ENCODE assay signal across 9 mouse cellular contexts in the genomic region with DNA sequence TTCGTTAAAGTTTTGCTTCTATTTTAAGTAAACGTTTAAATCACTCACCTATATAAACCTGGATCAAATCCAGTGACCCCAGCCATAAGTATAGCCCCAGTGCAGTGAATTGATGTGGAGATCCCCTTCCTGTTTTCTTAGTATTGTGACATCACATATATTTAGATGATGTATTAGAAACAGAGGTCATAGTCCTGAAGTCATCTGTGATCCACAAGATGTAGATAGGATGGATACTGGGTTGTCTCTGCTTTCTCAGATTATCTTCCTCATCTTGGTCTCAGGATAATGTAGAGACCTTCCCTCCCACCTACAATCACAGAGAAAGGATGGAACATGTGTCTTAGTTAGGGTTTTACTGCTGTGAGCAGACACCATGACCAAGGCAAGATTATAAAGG. TPM values are rescaled to one million over a fixed set of nuclear protein-coding genes. Genes with fewer than 3 reads are reported as not detected.
DNase-seq lines count a peak whose midpoint lies in the region; ATAC-seq lines count a peak whose summit lies in the region.
"Had no signal": no experiment of that assay in that cellular context is flagged by ENCODE, and none has a peak within 500 bp of the region (broad histone marks: within the 10 kb centered on the region; RNA-seq: fewer than 3 reads in every experiment).

Gene Pfkfb2 (minus strand): TSS at position 101 of the 400 bp plus-strand sequence.

- DNase-seq in gastrocnemius, postnatal 4 days (ENCODE audit: low spot score in 2 of 2) = no peak
- DNase-seq in gastrocnemius, adult 18-20 months (ENCODE audit: low spot score) = no peak
- no peak for DNase-seq in urinary bladder, adult 2 months (ENCODE audit: low spot score)
- no peak for DNase-seq in urinary bladder, postnatal 36 days (ENCODE audit: low spot score in 2 of 2)
- DNase-seq in right cerebral cortex, postnatal 25 days = no peak
- no peak for DNase-seq in natural killer cell, adult 2 months (ENCODE audit: low spot score in 2 of 2)
- no peak for DNase-seq in spleen, postnatal 36 days (ENCODE audit: low spot score in 2 of 2)

- H3K4me2 ChIP-seq in intestine, embryonic 16.5 days (ENCODE audit: low read depth, low read length) = no peak within 1 kb of the TSS
- H3K4me2 ChIP-seq: embryonic facial prominence, embryonic 12.5 days had no signal

- ATAC-seq in intestine, embryonic 16.5 days = no peak

- H3K9ac ChIP-seq in intestine, embryonic 16.5 days (ENCODE audit: low read depth, low read length) = no peak within 1 kb of the TSS
- H3K9ac ChIP-seq: embryonic facial prominence, embryonic 12.5 days had no signal

- H3K9me3 ChIP-seq in intestine, embryonic 16.5 days (ENCODE audit: control insufficient read depth, low read length) = no peaks in the 10 kb centered on the region
- H3K9me3 ChIP-seq: embryonic facial prominence, embryonic 12.5 days had no signal

- H3K27ac ChIP-seq in intestine, embryonic 16.5 days (ENCODE audit: low read length) = no peak within 1 kb of the TSS
- H3K27ac ChIP-seq: embryonic facial prominence, embryonic 12.5 days had no signal

- 80% methylated on average over 2 of the region's 2 CpGs for WGBS in intestine, embryonic 16.5 days

- no peaks in the 10 kb centered on the region for H3K36me3 ChIP-seq in intestine, embryonic 16.5 days (ENCODE audit: control insufficient read depth, insufficient read depth, low read length)
- H3K36me3 ChIP-seq: embryonic facial prominence, embryonic 12.5 days had no signal

- H3K4me1 ChIP-seq in intestine, embryonic 16.5 days (ENCODE audit: control insufficient read depth, insufficient read depth, low read length) = peaks cover 6% of the 10 kb centered on the region

- H3K4me3 ChIP-seq in intestine, embryonic 16.5 days (ENCODE audit: low read length) = no peak within 1 kb of the TSS
- H3K4me3 ChIP-seq: embryonic facial prominence, embryonic 12.5 days had no signal

- no peaks in the 10 kb centered on the region for H3K27me3 ChIP-seq in intestine, embryonic 16.5 days (replicated peaks; ENCODE audit: control insufficient read depth, insufficient read depth, low read length)
- H3K27me3 ChIP-seq: embryonic facial prominence, embryonic 12.5 days had no signal

RNA-seq across cellular contexts. Expression of gene Pfkfb2, which starts in this region (rescaled TPM):
- total RNA-seq in gastrocnemius, postnatal 4 days (2021) = 10 to 100 TPM; 10.5 to 13.4 TPM
- total RNA-seq in gastrocnemius, adult 18-20 months (2021) = 10 to 100 TPM in 1 of 2 experiments, 1 to 10 TPM in 1; 9.7 to 12.8 TPM
- polyA plus RNA-seq in urinary bladder, adult 2 months (2012; rRNA removed) = 21.9 and 22.9 TPM in 2 replicates
- polyA plus RNA-seq in intestine, embryonic 16.5 days (2015; fragmentation: Nextera tagmentation; extraction: Ambion mirVana) = 12.1 and 12.4 TPM in 2 replicates
